Mouse (Mus musculus): ENCODE data around the gene AC124108.1.

AC124108.1 gene

GRCm38 (mm10) chr1:132200562-132201510, 9.6 kb downstream of the AC124108.1 start:
- no peak for DNase-seq (ENCODE audit: low read depth, low spot score)

- no peak for DNase-seq (ENCODE audit: low read depth, low spot score)
These were observed 10.2 kb downstream of the AC124108.1 start for GRCm38 (mm10) chr1:132201511-132201860.

GRCm38 (mm10) chr1:132201936-132202335, 10.7 kb downstream of the AC124108.1 start:
- no peak for DNase-seq (ENCODE audit: low read depth, low spot score)

GRCm38 (mm10) chr1:132202771-132203170, 11.5 kb downstream of the AC124108.1 start:
- no peak for DNase-seq (ENCODE audit: low read depth, low spot score)

- DNase-seq (ENCODE audit: low read depth, low spot score): no peak
These were observed 14.7 kb downstream of the AC124108.1 start for GRCm38 (mm10) chr1:132205958-132206357.

- DNase-seq (ENCODE audit: low read depth, low spot score): no peak
These were observed 15.6 kb downstream of the AC124108.1 start for GRCm38 (mm10) chr1:132206828-132207227.

GRCm38 (mm10) chr1:132208154-132208553, 16.9 kb downstream of the AC124108.1 start:
- no peak for DNase-seq (ENCODE audit: low read depth, low spot score)

GRCm38 (mm10) chr1:132209400-132209799, 18.1 kb downstream of the AC124108.1 start:
- DNase-seq (ENCODE audit: low read depth, low spot score): no peak

- DNase-seq (ENCODE audit: low read depth, low spot score): no peak
These were observed 19.7 kb downstream of the AC124108.1 start for GRCm38 (mm10) chr1:132210922-132211321.

- DNase-seq (ENCODE audit: low read depth, low spot score): no peak
These were observed 20.4 kb downstream of the AC124108.1 start for GRCm38 (mm10) chr1:132211672-132212071.

- no peak for DNase-seq (ENCODE audit: low read depth, low spot score)
These were observed 21.0 kb downstream of the AC124108.1 start for GRCm38 (mm10) chr1:132212218-132212617.

- DNase-seq (ENCODE audit: low read depth, low spot score): no peak
These were observed 21.8 kb downstream of the AC124108.1 start for GRCm38 (mm10) chr1:132213076-132213475.

- no peak for DNase-seq (ENCODE audit: low read depth, low spot score)
These were observed 25.0 kb downstream of the AC124108.1 start for GRCm38 (mm10) chr1:132216276-132216675.

- DNase-seq (ENCODE audit: low read depth, low spot score): no peak
These were observed 30.4 kb downstream of the AC124108.1 start for GRCm38 (mm10) chr1:132221627-132222026.

- no peak for DNase-seq (ENCODE audit: low read depth, low spot score)
These were observed 30.9 kb downstream of the AC124108.1 start for GRCm38 (mm10) chr1:132222166-132222565.

- DNase-seq (ENCODE audit: low read depth, low spot score): no peak
These were observed 35.2 kb downstream of the AC124108.1 start for GRCm38 (mm10) chr1:132226297-132227080.

- no peak for DNase-seq (ENCODE audit: low read depth, low spot score)
These were observed 38.4 kb downstream of the AC124108.1 start, which contains the start of gene Gm10188 for GRCm38 (mm10) chr1:132229667-132230066. Gm10188 (minus strand) TSS chr1:132229767.

GRCm38 (mm10) chr1:132231470-132232274, 40.4 kb downstream of the AC124108.1 start:
- DNase-seq (ENCODE audit: low read depth, low spot score): no peak

- peak; percentile 24 for DNase-seq (ENCODE audit: low read depth, low spot score)
These were observed 42.3 kb downstream of the AC124108.1 start for GRCm38 (mm10) chr1:132233566-132233965.

- DNase-seq (ENCODE audit: low read depth, low spot score): no peak
These were observed 43.6 kb downstream of the AC124108.1 start for GRCm38 (mm10) chr1:132234757-132235273.

- peak; percentile 50 for DNase-seq (ENCODE audit: low read depth, low spot score)
These were observed 46.4 kb downstream of the AC124108.1 start for GRCm38 (mm10) chr1:132237585-132238159.
